Mouse (Mus musculus): ENCODE measurements at regions not wholly inside any gene's neighbourhood (a gene's known extent, or its start where the extent isn't known, plus 50 kb on each side); places are given as distances from the start of the nearest gene placed in this dataset.
"Not testable (repeated sequence)": the region's sequence is repeated elsewhere in the genome, so short reads cannot be mapped to it uniquely, and the experiment has no call there.

- 76% methylated on average over 3 of the region's 3 CpGs for WGBS
- no peak overlapping the region for H3K4me2 ChIP-seq (ENCODE audit: low read depth, low read length)
- no peak overlapping the region for H3K9ac ChIP-seq (replicated peaks; ENCODE audit: low read length)
- DNase-seq (ENCODE audit: low spot score) (no peak), ATAC-seq (no peak)
- no peak overlapping the region for H3K4me3 ChIP-seq (ENCODE audit: low read length)
- H3K9me3 ChIP-seq (ENCODE audit: low read length), result no peaks in the 10 kb centered on the region
- no peaks in the 10 kb centered on the region for H3K27me3 ChIP-seq (ENCODE audit: insufficient read depth, low read length)
- no peaks in the 10 kb centered on the region for H3K4me1 ChIP-seq (ENCODE audit: insufficient read depth, low read length)
- no peaks in the 10 kb centered on the region for H3K36me3 ChIP-seq (ENCODE audit: insufficient read depth, low read length)
- H3K27ac ChIP-seq, result no peak overlapping the region
- TF ChIP-seq CTCF (IDR thresholded peaks at IDR 0.05; ENCODE audit: low read depth), result no peak
These were observed 264.3 kb downstream of the Tdrd3 start for GRCm38 (mm10) chr14:87680788-87681187.

GRCm38 (mm10) chr14:87683091-87683806, 266.8 kb downstream of the Tdrd3 start:
- not testable (repeated sequence) for H3K4me1 ChIP-seq (ENCODE audit: insufficient read depth, low read length); H3K36me3 ChIP-seq (ENCODE audit: insufficient read depth, low read length); H3K4me2 ChIP-seq (ENCODE audit: low read depth, low read length); H3K9ac ChIP-seq (replicated peaks; ENCODE audit: low read length); H3K9me3 ChIP-seq (ENCODE audit: low read length); H3K27me3 ChIP-seq (ENCODE audit: insufficient read depth, low read length); DNase-seq (ENCODE audit: low spot score); H3K27ac ChIP-seq; ATAC-seq; H3K4me3 ChIP-seq (ENCODE audit: low read length)
- WGBS, result 87% methylated on average over 4 of the region's 4 CpGs

- H3K4me3 ChIP-seq (ENCODE audit: low read length), result no peak overlapping the region
- no peaks in the 10 kb centered on the region for H3K27me3 ChIP-seq (ENCODE audit: insufficient read depth, low read length)
- TF ChIP-seq CTCF (IDR thresholded peaks at IDR 0.05; ENCODE audit: low read depth), result no peak
- DNase-seq (ENCODE audit: low spot score), result no peak
- H3K9ac ChIP-seq (replicated peaks; ENCODE audit: low read length), result no peak overlapping the region
- H3K36me3 ChIP-seq (ENCODE audit: insufficient read depth, low read length), result no peaks in the 10 kb centered on the region
- no peak for ATAC-seq
- 88% methylated on average over 3 of the region's 3 CpGs for WGBS
- no peaks in the 10 kb centered on the region for H3K9me3 ChIP-seq (ENCODE audit: low read length)
- H3K27ac ChIP-seq, result no peak overlapping the region
- no peaks in the 10 kb centered on the region for H3K4me1 ChIP-seq (ENCODE audit: insufficient read depth, low read length)
- no peak overlapping the region for H3K4me2 ChIP-seq (ENCODE audit: low read depth, low read length)
These were observed 273.4 kb downstream of the Tdrd3 start for GRCm38 (mm10) chr14:87689866-87690265.

- no peak overlapping the region for H3K4me2 ChIP-seq (ENCODE audit: low read depth, low read length)
- H3K36me3 ChIP-seq (ENCODE audit: insufficient read depth, low read length), result no peaks in the 10 kb centered on the region
- no peak overlapping the region for H3K4me3 ChIP-seq (ENCODE audit: low read length)
- DNase-seq (ENCODE audit: low spot score) (no peak), ATAC-seq (no peak)
- no peak for TF ChIP-seq CTCF (IDR thresholded peaks at IDR 0.05; ENCODE audit: low read depth)
- 89% methylated on average over 1 of the region's 1 CpGs for WGBS
- H3K4me1 ChIP-seq (ENCODE audit: insufficient read depth, low read length), result no peaks in the 10 kb centered on the region
- no peak overlapping the region for H3K9ac ChIP-seq (replicated peaks; ENCODE audit: low read length)
- no peaks in the 10 kb centered on the region for H3K27me3 ChIP-seq (ENCODE audit: insufficient read depth, low read length)
- no peaks in the 10 kb centered on the region for H3K9me3 ChIP-seq (ENCODE audit: low read length)
- H3K27ac ChIP-seq, result no peak overlapping the region
These were observed 320.0 kb downstream of the Tdrd3 start for GRCm38 (mm10) chr14:87736456-87736855.

- TF ChIP-seq CTCF (IDR thresholded peaks at IDR 0.05; ENCODE audit: low read depth), result no peak
- H3K27me3 ChIP-seq (ENCODE audit: insufficient read depth, low read length), result no peaks in the 10 kb centered on the region
- ATAC-seq (no peak), DNase-seq (ENCODE audit: low spot score) (no peak)
- H3K4me1 ChIP-seq (ENCODE audit: insufficient read depth, low read length), result peaks cover 3% of the 10 kb centered on the region; the same call in 1 of the 2 replicates
- H3K27ac ChIP-seq, result no peak overlapping the region
- no peaks in the 10 kb centered on the region for H3K9me3 ChIP-seq (ENCODE audit: low read length)
- no peak overlapping the region for H3K4me2 ChIP-seq (ENCODE audit: low read depth, low read length)
- 55% methylated on average over 8 of the region's 8 CpGs for WGBS
- no peaks in the 10 kb centered on the region for H3K36me3 ChIP-seq (ENCODE audit: insufficient read depth, low read length)
- no peak overlapping the region for H3K9ac ChIP-seq (replicated peaks; ENCODE audit: low read length)
- no peak overlapping the region for H3K4me3 ChIP-seq (ENCODE audit: low read length)
These were observed 329.1 kb downstream of the Tdrd3 start for GRCm38 (mm10) chr14:87745524-87745923.

GRCm38 (mm10) chr14:87746011-87746410, 329.6 kb downstream of the Tdrd3 start:
- WGBS, result 38% methylated on average over 5 of the region's 5 CpGs
- no peak for ATAC-seq
- DNase-seq (ENCODE audit: low spot score), result no peak

GRCm38 (mm10) chr14:87749068-87749467, 332.6 kb downstream of the Tdrd3 start:
- H3K27ac ChIP-seq, result no peak overlapping the region
- no peak for TF ChIP-seq CTCF (IDR thresholded peaks at IDR 0.05; ENCODE audit: low read depth)
- no peak overlapping the region for H3K4me3 ChIP-seq (ENCODE audit: low read length)
- ATAC-seq (peak; percentile 49; the same call in 1 of the 2 replicates), DNase-seq (ENCODE audit: low spot score) (peak; percentile 35)
- no peak overlapping the region for H3K9ac ChIP-seq (replicated peaks; ENCODE audit: low read length)
- H3K36me3 ChIP-seq (ENCODE audit: insufficient read depth, low read length), result no peaks in the 10 kb centered on the region
- no peaks in the 10 kb centered on the region for H3K9me3 ChIP-seq (ENCODE audit: low read length)
- peaks cover 3% of the 10 kb centered on the region; the same call in 1 of the 2 replicates for H3K4me1 ChIP-seq (ENCODE audit: insufficient read depth, low read length)
- no peaks in the 10 kb centered on the region for H3K27me3 ChIP-seq (ENCODE audit: insufficient read depth, low read length)
- WGBS, result 23% methylated on average over 3 of the region's 3 CpGs
- H3K4me2 ChIP-seq (ENCODE audit: low read depth, low read length), result no peak overlapping the region

More at GRCm38 (mm10) chr14:87746011-87746410, 329.6 kb downstream of the Tdrd3 start:
- H3K4me3 ChIP-seq (ENCODE audit: low read length), result no peak overlapping the region
- no peak overlapping the region for H3K4me2 ChIP-seq (ENCODE audit: low read depth, low read length)
- no peak overlapping the region for H3K9ac ChIP-seq (replicated peaks; ENCODE audit: low read length)
- no peaks in the 10 kb centered on the region for H3K27me3 ChIP-seq (ENCODE audit: insufficient read depth, low read length)
- H3K4me1 ChIP-seq (ENCODE audit: insufficient read depth, low read length), result peaks cover 3% of the 10 kb centered on the region; the same call in 1 of the 2 replicates
- H3K27ac ChIP-seq, result no peak overlapping the region
- TF ChIP-seq CTCF (IDR thresholded peaks at IDR 0.05; ENCODE audit: low read depth), result no peak
- no peaks in the 10 kb centered on the region for H3K9me3 ChIP-seq (ENCODE audit: low read length)
- H3K36me3 ChIP-seq (ENCODE audit: insufficient read depth, low read length), result no peaks in the 10 kb centered on the region

Data from hindbrain, postnatal 0 days (tissue).